17 mouse cellular contexts compared by ENCODE assay signal in genomic region chr5:102750674-102751073, GRCm38 (mm10).
"Had no signal": no experiment of that assay in that cellular context is flagged by ENCODE, and none has a peak within 500 bp of the region (broad histone marks: within the 10 kb centered on the region; RNA-seq: fewer than 3 reads in every experiment).

No protein-coding gene starts in this region.

- H3K4me3 ChIP-seq: liver, embryonic 13.5 days; lung, embryonic 15.5 days; megakaryocyte, embryonic 14.5 days; midbrain, embryonic 15.5 days; neural tube, embryonic 13.5 days; stomach, embryonic 15.5 days had no signal

- H3K9ac ChIP-seq: liver, embryonic 13.5 days; liver, postnatal 0 days; lung, embryonic 15.5 days; midbrain, embryonic 15.5 days; neural tube, embryonic 13.5 days; stomach, embryonic 15.5 days had no signal

- H3K4me2 ChIP-seq: liver, embryonic 13.5 days; lung, embryonic 15.5 days; midbrain, embryonic 11.5 days; midbrain, embryonic 15.5 days; neural tube, embryonic 13.5 days; stomach, embryonic 15.5 days had no signal

- H3K4me1 ChIP-seq: liver, embryonic 13.5 days; megakaryocyte, embryonic 14.5 days; midbrain, embryonic 15.5 days; neural tube, embryonic 13.5 days had no signal

- H3K27ac ChIP-seq: liver, embryonic 13.5 days; lung, embryonic 15.5 days; macrophage; midbrain, embryonic 15.5 days; neural tube, embryonic 13.5 days; stomach, embryonic 15.5 days had no signal

- H3K36me3 ChIP-seq: liver, embryonic 13.5 days; lung, embryonic 15.5 days; midbrain, embryonic 15.5 days; neural tube, embryonic 13.5 days; stomach, embryonic 15.5 days had no signal

- H3K9me3 ChIP-seq: liver, embryonic 13.5 days; lung, embryonic 15.5 days; midbrain, embryonic 15.5 days; neural tube, embryonic 13.5 days; stomach, embryonic 15.5 days had no signal

- ATAC-seq: liver, postnatal 0 days; midbrain, embryonic 15.5 days had no signal

- H3K27me3 ChIP-seq: liver, embryonic 13.5 days; lung, embryonic 15.5 days; megakaryocyte, embryonic 14.5 days; midbrain, embryonic 15.5 days; neural tube, embryonic 13.5 days; stomach, embryonic 15.5 days had no signal

- DNase-seq: kidney, postnatal 10 days; kidney, postnatal 4 days; liver; liver, embryonic 13.5 days; liver, postnatal 0 days; lung, postnatal 14 days; retina, postnatal 1 day; right cerebral cortex, postnatal 4 days; thymus, adult 2 months; thymus, postnatal 36 days had no signal
